Mouse (Mus musculus) MEL (cell line): ENCODE data around the gene Spo11.

Source experiments
- BHLHE40 ChIP-seq: IDR thresholded peaks from 2 replicates; pipeline ENCODE4 v1.6.1; 2012; ENCODE audit warnings: low read depth, mild to moderate bottlenecking, inconsistent platforms, low read length, improper control_type of control experiment, borderline replicate concordance
- CTCF ChIP-seq, 3 experiments: IDR thresholded peaks in 2 of 3; conservative IDR thresholded peaks in 1 of 3; 2 replicates each; pipeline ENCODE4 v1.5.1; 2011 to 2012; ENCODE audit warnings: low read length in 3 of 3, low read depth in 2 of 3, mild to moderate bottlenecking in 2 of 3, improper control_type of control experiment in 1 of 3, inconsistent platforms in 1 of 3, mixed read lengths in 1 of 3, moderate library complexity in 1 of 3; ENCODE audit not compliant: control insufficient read depth in 1 of 3, insufficient read depth in 1 of 3, poor library complexity in 1 of 3, severe bottlenecking in 1 of 3
- GABPA ChIP-seq: IDR thresholded peaks from 2 replicates; pipeline ENCODE4 v1.6.1; 2012; ENCODE audit warnings: low read depth, mild to moderate bottlenecking, inconsistent platforms, low read length, improper control_type of control experiment, moderate library complexity
- MYC ChIP-seq: IDR thresholded peaks from 2 replicates; pipeline ENCODE4 v1.6.1; 2011; ENCODE audit warnings: low read depth, mild to moderate bottlenecking, low read length, improper control_type of control experiment, moderate library complexity
- SMC3 ChIP-seq: IDR thresholded peaks from 2 replicates; pipeline ENCODE4 v1.6.1; 2011; ENCODE audit warnings: low read depth, low read length, improper control_type of control experiment
- USF1 ChIP-seq: IDR thresholded peaks from 2 replicates; pipeline ENCODE4 v1.6.1; 2014; ENCODE audit warnings: low read depth, mild to moderate bottlenecking, inconsistent platforms, low read length, improper control_type of control experiment, moderate library complexity
- ZNF384 ChIP-seq: IDR thresholded peaks from 2 replicates; pipeline ENCODE4 v1.6.1; 2012; ENCODE audit warnings: low read depth, mild to moderate bottlenecking, inconsistent platforms, low read length, improper control_type of control experiment

- TF ChIP-seq USF1 (no peak), SMC3 (no peak), BHLHE40 (no peak), GABPA (no peak), CTCF (IDR thresholded peaks at IDR 0.05 in 2 of 3, conservative IDR thresholded peaks at IDR 0.05 in 1 of 3; ENCODE audit: control insufficient read depth in 1 of 3, insufficient read depth in 1 of 3, low read depth in 2 of 3, low read length in 3 of 3, poor library complexity in 1 of 3, severe bottlenecking in 1 of 3) (no peak), MYC (no peak), ZNF384 (no peak)
Observed at GRCm38 (mm10) chr2:172978131-172978633, 682 bp downstream of the Spo11 start.
